Mouse (Mus musculus) MEL (cell line): Measurements from ENCODE around the gene Fah. TPM values are rescaled to one million over a fixed set of nuclear protein-coding genes. Genes with fewer than 3 reads are reported as not detected.

Experiments used
- DNase-seq: peaks from one replicate; pipeline ENCODE4 v3.0.0; 2011; ENCODE audit warnings: low read depth, low spot score
- H3K27ac ChIP-seq: 2 replicates; pipeline ENCODE4 v1.5.1; 2012; ENCODE audit warnings: low read depth, mild to moderate bottlenecking, control low read depth, low read length, moderate library complexity; ENCODE audit not compliant: control insufficient read depth
- H3K27me3 ChIP-seq, 2 experiments: fragments of 150-350 bp in 1 of 2; sonication (generic) in 1 of 2; 2 replicates each; pipeline ENCODE4 v1.6.1; 2012; ENCODE audit warnings: low read length in 2 of 2, mild to moderate bottlenecking in 2 of 2, improper control_type of control experiment in 1 of 2, moderate library complexity in 1 of 2; ENCODE audit not compliant: insufficient read depth in 2 of 2, control insufficient read depth in 1 of 2
- H3K36me3 ChIP-seq, 2 experiments: 2 replicates each; pipeline ENCODE4 v1.6.1; 2012 to 2014; ENCODE audit warnings: low read length in 2 of 2, improper control_type of control experiment in 1 of 2, inconsistent platforms in 1 of 2, mild to moderate bottlenecking in 1 of 2; ENCODE audit not compliant: insufficient read depth in 2 of 2, control insufficient read depth in 1 of 2
- H3K4me1 ChIP-seq, 2 experiments: fragments of 150-350 bp in 1 of 2; sonication (generic) in 1 of 2; 2 replicates each; pipeline ENCODE4 v1.6.1; 2012; ENCODE audit warnings: low read length in 2 of 2, improper control_type of control experiment in 1 of 2, mild to moderate bottlenecking in 1 of 2; ENCODE audit not compliant: insufficient read depth in 2 of 2, control insufficient read depth in 1 of 2
- H3K4me3 ChIP-seq, 2 experiments: fragments of 150-350 bp in 1 of 2; sonication (generic) in 1 of 2; 2 replicates each; pipeline ENCODE4 v1.5.1; 2012; ENCODE audit warnings: low read depth in 2 of 2, low read length in 2 of 2, mild to moderate bottlenecking in 2 of 2, moderate library complexity in 2 of 2, control low read depth in 1 of 2, improper control_type of control experiment in 1 of 2; ENCODE audit not compliant: control insufficient read depth in 1 of 2, insufficient read depth in 1 of 2
- H3K79me2 ChIP-seq: 2 replicates; pipeline ENCODE4 v1.6.1; 2012; ENCODE audit warnings: mild to moderate bottlenecking, low read length, moderate library complexity; ENCODE audit not compliant: control insufficient read depth, poor library complexity, insufficient read depth
- H3K9ac ChIP-seq: 2 replicates; pipeline ENCODE4 v1.6.1; 2012; ENCODE audit warnings: low read depth, mild to moderate bottlenecking, control low read depth, low read length, moderate library complexity; ENCODE audit not compliant: control insufficient read depth, poor library complexity, severe bottlenecking
- H3K9me3 ChIP-seq: fragments of 150-350 bp; sonication (generic); replicated peaks from 2 replicates; pipeline ENCODE4 v1.6.1; 2012; ENCODE audit warnings: mild to moderate bottlenecking, low read length, improper control_type of control experiment, moderate library complexity; ENCODE audit not compliant: insufficient read depth
- CTCF ChIP-seq, 3 experiments: IDR thresholded peaks in 2 of 3; conservative IDR thresholded peaks in 1 of 3; 2 replicates each; pipeline ENCODE4 v1.5.1; 2011 to 2012; ENCODE audit warnings: low read length in 3 of 3, low read depth in 2 of 3, mild to moderate bottlenecking in 2 of 3, improper control_type of control experiment in 1 of 3, inconsistent platforms in 1 of 3, mixed read lengths in 1 of 3, moderate library complexity in 1 of 3; ENCODE audit not compliant: control insufficient read depth in 1 of 3, insufficient read depth in 1 of 3, poor library complexity in 1 of 3, severe bottlenecking in 1 of 3
- EP300 ChIP-seq, 2 experiments: IDR thresholded peaks; 2 replicates each; pipeline ENCODE4 v1.6.1; 2011; ENCODE audit warnings: improper control_type of control experiment in 2 of 2, low read length in 2 of 2, low read depth in 1 of 2, mild to moderate bottlenecking in 1 of 2
- GATA1 ChIP-seq: IDR thresholded peaks from 2 replicates; pipeline ENCODE4 v1.6.1; 2011; ENCODE audit warnings: low read depth, low read length, improper control_type of control experiment
- MEF2A ChIP-seq: IDR thresholded peaks from 2 replicates; pipeline ENCODE4 v1.6.1; 2014; ENCODE audit warnings: low read depth, mild to moderate bottlenecking, inconsistent platforms, low read length, improper control_type of control experiment; ENCODE audit not compliant: poor library complexity, insufficient replicate concordance, severe bottlenecking; ENCODE audit errors: extremely low read depth
- MYC ChIP-seq: IDR thresholded peaks from 2 replicates; pipeline ENCODE4 v1.6.1; 2011; ENCODE audit warnings: low read depth, mild to moderate bottlenecking, low read length, improper control_type of control experiment, moderate library complexity
- NELFE ChIP-seq: IDR thresholded peaks from 2 replicates; pipeline ENCODE4 v1.6.1; 2011; ENCODE audit warnings: low read depth, low read length, improper control_type of control experiment
- POLR2A ChIP-seq, 2 experiments: IDR thresholded peaks; 2 replicates each; pipeline ENCODE4 v1.6.1; 2011 to 2012; ENCODE audit warnings: low read length in 2 of 2, mild to moderate bottlenecking in 2 of 2, control low read depth in 1 of 2, improper control_type of control experiment in 1 of 2, low read depth in 1 of 2, moderate library complexity in 1 of 2; ENCODE audit not compliant: control insufficient read depth in 1 of 2, insufficient read depth in 1 of 2, poor library complexity in 1 of 2
- POLR2AphosphoS2 ChIP-seq: IDR thresholded peaks from 2 replicates; pipeline ENCODE4 v1.6.1; 2011; ENCODE audit warnings: low read length, improper control_type of control experiment
- POLR2AphosphoS5 ChIP-seq: IDR thresholded peaks from 2 replicates; pipeline ENCODE4 v1.6.1; 2012; ENCODE audit warnings: low read depth, borderline replicate concordance, mild to moderate bottlenecking, inconsistent platforms, low read length, moderate library complexity, mixed read lengths
- RCOR1 ChIP-seq: IDR thresholded peaks from 2 replicates; pipeline ENCODE4 v1.6.1; 2012; ENCODE audit warnings: low read depth, mild to moderate bottlenecking, inconsistent platforms, low read length, improper control_type of control experiment
- SIN3A ChIP-seq: IDR thresholded peaks from 2 replicates; pipeline ENCODE4 v1.6.1; 2012; ENCODE audit warnings: low read length, improper control_type of control experiment, inconsistent platforms
- SMC3 ChIP-seq: IDR thresholded peaks from 2 replicates; pipeline ENCODE4 v1.6.1; 2011; ENCODE audit warnings: low read depth, low read length, improper control_type of control experiment
- TCF12 ChIP-seq: IDR thresholded peaks from 2 replicates; pipeline ENCODE4 v1.6.1; 2014; ENCODE audit warnings: low read depth, mild to moderate bottlenecking, inconsistent platforms, low read length, improper control_type of control experiment, moderate library complexity
- UBTF ChIP-seq: IDR thresholded peaks from 2 replicates; pipeline ENCODE4 v1.6.1; 2012; ENCODE audit warnings: low read depth, mild to moderate bottlenecking, inconsistent platforms, low read length, improper control_type of control experiment, moderate library complexity, borderline replicate concordance; ENCODE audit not compliant: insufficient read depth
- USF1 ChIP-seq: IDR thresholded peaks from 2 replicates; pipeline ENCODE4 v1.6.1; 2014; ENCODE audit warnings: low read depth, mild to moderate bottlenecking, inconsistent platforms, low read length, improper control_type of control experiment, moderate library complexity
- USF2 ChIP-seq, 2 experiments: IDR thresholded peaks; 2 replicates each; pipeline ENCODE4 v1.6.1; 2011 to 2012; ENCODE audit warnings: improper control_type of control experiment in 2 of 2, low read length in 2 of 2, borderline replicate concordance in 1 of 2, inconsistent platforms in 1 of 2, low read depth in 1 of 2, mild to moderate bottlenecking in 1 of 2; ENCODE audit not compliant: insufficient read depth in 1 of 2
- ZC3H11A ChIP-seq: IDR thresholded peaks from 2 replicates; pipeline ENCODE4 v1.6.1; 2012; ENCODE audit warnings: low read depth, mild to moderate bottlenecking, inconsistent platforms, low read length, improper control_type of control experiment
- ZMIZ1 ChIP-seq: IDR thresholded peaks from 2 replicates; pipeline ENCODE4 v1.6.1; 2012; ENCODE audit warnings: low read depth, mild to moderate bottlenecking, inconsistent platforms, low read length, improper control_type of control experiment, moderate library complexity
- polyA plus RNA-seq, 2 experiments: library from polyadenylated mRNA; stranded (reverse) in 1 of 2; unstranded in 1 of 2; fragments of >175 nt in 1 of 2; fragments of >200 nt in 1 of 2; gene quantifications; 2 replicates each; pipeline versions ENCODE4 v1.2.1 to v1.2.4; 2012; ENCODE audit warnings: low replicate concordance in 2 of 2, low read depth in 1 of 2; ENCODE audit not compliant: insufficient read length in 2 of 2, insufficient read depth in 1 of 2, missing spikeins in 1 of 2
- total RNA-seq: library from RNA; depleted of rRNA; stranded (reverse); fragments of 300-350 nt; gene quantifications from 2 replicates; pipeline ENCODE4 v1.2.3, GENCODE M21; 2012

Fah gene
- total and polyA plus RNA-seq, 3 experiments, result not detected

- H3K79me2 ChIP-seq, result no peaks in the 10 kb centered on the region
- H3K9me3 ChIP-seq, result no peaks in the 10 kb centered on the region
- H3K27me3 ChIP-seq, result no peaks in the 10 kb centered on the region
- no peaks in the 10 kb centered on the region for H3K4me1 ChIP-seq
- no peak for TF ChIP-seq SIN3A
- TF ChIP-seq MEF2A, result no peak
- no peak for TF ChIP-seq TCF12
- TF ChIP-seq USF1, result no peak
- no peak for TF ChIP-seq MYC
- no peak for TF ChIP-seq POLR2AphosphoS5
- no peak for TF ChIP-seq NELFE
- no peak for TF ChIP-seq ZMIZ1
- H3K27ac ChIP-seq, result no peak overlapping the region
- H3K9ac ChIP-seq, result no peak overlapping the region
- DNase-seq, result no peak
- no peaks in the 10 kb centered on the region for H3K36me3 ChIP-seq
- H3K4me3 ChIP-seq, result no peak overlapping the region
Measured at GRCm38 (mm10) chr7:84566200-84566599, 40.3 kb downstream of the Fah start.

GRCm38 (mm10) chr7:84564236-84564635, 42.3 kb downstream of the Fah start:
- H3K4me3 ChIP-seq, result no peak overlapping the region
- no peak overlapping the region for H3K9ac ChIP-seq
- no peaks in the 10 kb centered on the region for H3K79me2 ChIP-seq
- DNase-seq, result no peak
- no peaks in the 10 kb centered on the region for H3K27me3 ChIP-seq
- no peaks in the 10 kb centered on the region for H3K9me3 ChIP-seq
- H3K4me1 ChIP-seq, result no peaks in the 10 kb centered on the region
- no peak overlapping the region for H3K27ac ChIP-seq
- H3K36me3 ChIP-seq, result no peaks in the 10 kb centered on the region
- TF ChIP-seq UBTF (no peak), POLR2AphosphoS2 (no peak), RCOR1 (no peak), GATA1 (no peak), SMC3 (no peak), POLR2A (IDR thresholded peaks at IDR 0.05; ENCODE audit: control insufficient read depth in 1 of 2, insufficient read depth in 1 of 2, low read depth in 1 of 2, low read length in 2 of 2, poor library complexity in 1 of 2) (no peak), USF2 (IDR thresholded peaks at IDR 0.05; ENCODE audit: borderline replicate concordance in 1 of 2, insufficient read depth in 1 of 2, low read depth in 1 of 2, low read length in 2 of 2) (no peak), EP300 (IDR thresholded peaks at IDR 0.05; ENCODE audit: low read depth in 1 of 2, low read length in 2 of 2) (no peak), MEF2A (no peak), ZC3H11A (no peak), CTCF (IDR thresholded peaks at IDR 0.05 in 2 of 3, conservative IDR thresholded peaks at IDR 0.05 in 1 of 3; ENCODE audit: control insufficient read depth in 1 of 3, insufficient read depth in 1 of 3, low read depth in 2 of 3, low read length in 3 of 3, poor library complexity in 1 of 3, severe bottlenecking in 1 of 3) (no peak), ZMIZ1 (no peak)
- TF ChIP-seq, all 39 proteins: peak for 0
